Comparison of ENCODE assay signal across 21 mouse cellular contexts in the genomic region with DNA sequence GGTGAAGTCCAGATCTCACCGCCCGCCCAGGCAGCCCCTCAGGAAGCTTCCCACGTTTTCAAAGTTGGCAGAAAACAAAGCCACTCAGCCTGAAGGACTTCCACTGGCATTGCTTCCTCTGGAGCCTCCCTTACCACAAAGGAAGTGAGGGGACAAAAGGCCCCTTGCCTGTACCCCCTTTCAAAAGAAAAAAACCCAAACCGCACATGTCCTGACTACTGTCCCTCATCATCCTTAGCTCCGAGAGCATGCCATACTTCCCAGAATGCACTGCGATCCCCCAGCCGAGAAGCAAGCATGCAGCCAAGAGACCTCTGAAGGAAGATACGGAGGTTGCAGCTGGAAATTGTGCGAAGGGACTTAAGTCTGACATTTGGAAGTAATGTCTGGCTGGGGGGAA. TPM values are rescaled to one million over a fixed set of nuclear protein-coding genes. Genes with fewer than 3 reads are reported as not detected.
DNase-seq lines count a peak whose midpoint lies in the region; ATAC-seq and TF ChIP-seq lines count a peak whose summit lies in the region.
"Had no signal": no experiment of that assay in that cellular context is flagged by ENCODE, and none has a peak within 500 bp of the region (broad histone marks: within the 10 kb centered on the region; RNA-seq: fewer than 3 reads in every experiment).

No protein-coding gene starts in this region.

- DNase-seq in heart, adult 11 months: peak; percentile 76
- DNase-seq in heart, adult 9 months (ENCODE audit: low spot score in 2 of 2): no peak
- DNase-seq in kidney, adult 18-20 months: no peak
- DNase-seq in brain, embryonic 14.5 days (ENCODE audit: low read depth): peak; percentile 21
- no peak for DNase-seq in adrenal gland, postnatal 10 days
- DNase-seq in gastrocnemius, adult 8-10 months (ENCODE audit: low spot score in 2 of 2): no peak
- DNase-seq: cerebellum, adult 11 months; cerebellum, postnatal 36 days; heart, adult 2 months; heart, postnatal 14 days; right cerebral cortex, postnatal 25 days; thymus, postnatal 14 days had no signal

- ATAC-seq in kidney, embryonic 16.5 days (ENCODE audit: low FRiP score, low TSS enrichment): no peak
- ATAC-seq in megakaryocyte progenitor cell, adult 5-6 weeks (replicated peaks; ENCODE audit: poor library complexity): peak; percentile 53
- ATAC-seq: forebrain, embryonic 13.5 days; liver, embryonic 12.5 days; lung, postnatal 0 days had no signal

- no peak for TF ChIP-seq POLR2A in brain, embryonic 14.5 days (IDR thresholded peaks at IDR 0.05; ENCODE audit: borderline replicate concordance, extremely low read depth, insufficient read depth, insufficient read length, poor library complexity, severe bottlenecking)

- H3K36me3 ChIP-seq in kidney, embryonic 16.5 days (ENCODE audit: insufficient read depth, low read length): no peaks in the 10 kb centered on the region
- H3K36me3 ChIP-seq: embryonic facial prominence, embryonic 15.5 days; liver, embryonic 12.5 days; neural tube, embryonic 12.5 days had no signal

- H3K9me3 ChIP-seq in kidney, embryonic 16.5 days (ENCODE audit: low read length): no peaks in the 10 kb centered on the region
- H3K9me3 ChIP-seq: embryonic facial prominence, embryonic 15.5 days; forebrain, embryonic 13.5 days; liver, embryonic 12.5 days; neural tube, embryonic 12.5 days had no signal

- H3K4me1 ChIP-seq in kidney, embryonic 16.5 days (ENCODE audit: insufficient read depth, low read length): peaks cover 16% of the 10 kb centered on the region
- H3K4me1 ChIP-seq: embryonic facial prominence, embryonic 15.5 days; liver, embryonic 12.5 days; neural tube, embryonic 12.5 days had no signal

- H3K27ac ChIP-seq in kidney, embryonic 16.5 days (ENCODE audit: low read length): peak overlapping the region; percentile 65
- H3K27ac ChIP-seq: embryonic facial prominence, embryonic 15.5 days; forebrain, embryonic 13.5 days; heart, adult 2 months; liver, embryonic 12.5 days; neural tube, embryonic 12.5 days had no signal

- H3K4me2 ChIP-seq in kidney, embryonic 16.5 days (replicated peaks; ENCODE audit: low read depth, low read length): peak overlapping the region; percentile 18
- H3K4me2 ChIP-seq: embryonic facial prominence, embryonic 15.5 days; forebrain, embryonic 13.5 days; liver, embryonic 12.5 days; neural tube, embryonic 12.5 days had no signal

- H3K9ac ChIP-seq in kidney, embryonic 16.5 days (replicated peaks; ENCODE audit: low read length): no peak overlapping the region
- H3K9ac ChIP-seq: embryonic facial prominence, embryonic 15.5 days; forebrain, embryonic 13.5 days; liver, embryonic 12.5 days; neural tube, embryonic 12.5 days had no signal

- H3K27me3 ChIP-seq in kidney, embryonic 16.5 days (ENCODE audit: insufficient read depth, low read length): no peaks in the 10 kb centered on the region
- H3K27me3 ChIP-seq: CH12.LX; forebrain, embryonic 13.5 days; neural tube, embryonic 12.5 days had no signal

- 60% methylated on average over 9 of the region's 9 CpGs for WGBS in kidney, embryonic 16.5 days

- no peak overlapping the region for H3K4me3 ChIP-seq in kidney, embryonic 16.5 days (ENCODE audit: low read length)
- H3K4me3 ChIP-seq: embryonic facial prominence, embryonic 15.5 days; forebrain, embryonic 13.5 days; heart, adult 2 months; liver, embryonic 12.5 days; megakaryocyte, embryonic 14.5 days; neural tube, embryonic 12.5 days had no signal

- no peak for TF ChIP-seq CTCF in brain, embryonic 14.5 days (IDR thresholded peaks at IDR 0.05; ENCODE audit: borderline replicate concordance, extremely low read depth, insufficient read depth, insufficient read length)

RNA-seq across cellular contexts. Expression of a gene that starts 4.2 kb away (rescaled TPM):
- 8.8 and 10.0 TPM in 2 replicates for polyA plus RNA-seq in kidney, embryonic 16.5 days (2015; fragmentation: Nextera tagmentation; extraction: Ambion mirVana)
- polyA plus RNA-seq in brain, embryonic 14.5 days (2012; rRNA removed): 2.5 and 2.9 TPM in 2 replicates
- total RNA-seq in megakaryocyte progenitor cell, adult 5-6 weeks (2015): not detected in 2 replicates
- total RNA-seq in megakaryocyte progenitor cell, adult 5-6 weeks (2017): not detected in 2 replicates
- 1 to 10 TPM in 1 of 2 experiments, under 1 TPM in 1; 0.90 to 1.2 TPM for total RNA-seq in adrenal gland, postnatal 10 days (2021)
- 1 to 10 TPM; 7.0 to 8.8 (median 7.7) TPM for total RNA-seq in gastrocnemius, adult 8-10 months (2022)

Comparison
In these comparisons a context has a peak if more than half of its experiments do, and no peak if none do; other contexts are left out.
1. DNase-seq: peak in heart, adult 11 months (single experiment) and brain, embryonic 14.5 days (single experiment); none in heart, adult 9 months (0 of 2), kidney, adult 18-20 months (single experiment), adrenal gland, postnatal 10 days (single experiment) and gastrocnemius, adult 8-10 months (0 of 2).